Mouse (Mus musculus) stomach, postnatal 0 days (tissue): ENCODE data around the gene Iqcd.

Experiments used
- CTCF ChIP-seq: IDR thresholded peaks from 2 replicates; pipeline ENCODE4 v1.5.1; 2016; ENCODE audit warnings: antibody characterized with exemption, low read depth, mild to moderate bottlenecking, moderate library complexity
- EP300 ChIP-seq: optimal IDR thresholded peaks from 2 replicates; pipeline ENCODE3; 2016; ENCODE audit warnings: antibody characterized with exemption

- no peak for TF ChIP-seq EP300
- no peak for TF ChIP-seq CTCF
Measured at GRCm38 (mm10) chr5:120583511-120583910, 5.3 kb upstream of the Iqcd start.
